Mouse (Mus musculus) left cerebral cortex, adult 9 months (tissue): ENCODE results near the gene 1700024P04Rik.
"Not testable (repeated sequence)": the region's sequence is repeated elsewhere in the genome, so short reads cannot be mapped to it uniquely, and the experiment has no call there.

Experiments used
- DNase-seq, 2 experiments: peaks; one replicate each; pipeline ENCODE4 v3.0.0; 2022; ENCODE audit warnings: low spot score in 2 of 2

The 1700024P04Rik gene

GRCm38 (mm10) chr13:98984465-98984864 lies at the start of gene 1700024P04Rik:
Gene 1700024P04Rik (minus strand): TSS chr13:98984565.
- no peak for DNase-seq

GRCm38 (mm10) chr13:99031223-99032216 lies 47.2 kb upstream of the 1700024P04Rik start:
- DNase-seq, result no peak

DNA sequence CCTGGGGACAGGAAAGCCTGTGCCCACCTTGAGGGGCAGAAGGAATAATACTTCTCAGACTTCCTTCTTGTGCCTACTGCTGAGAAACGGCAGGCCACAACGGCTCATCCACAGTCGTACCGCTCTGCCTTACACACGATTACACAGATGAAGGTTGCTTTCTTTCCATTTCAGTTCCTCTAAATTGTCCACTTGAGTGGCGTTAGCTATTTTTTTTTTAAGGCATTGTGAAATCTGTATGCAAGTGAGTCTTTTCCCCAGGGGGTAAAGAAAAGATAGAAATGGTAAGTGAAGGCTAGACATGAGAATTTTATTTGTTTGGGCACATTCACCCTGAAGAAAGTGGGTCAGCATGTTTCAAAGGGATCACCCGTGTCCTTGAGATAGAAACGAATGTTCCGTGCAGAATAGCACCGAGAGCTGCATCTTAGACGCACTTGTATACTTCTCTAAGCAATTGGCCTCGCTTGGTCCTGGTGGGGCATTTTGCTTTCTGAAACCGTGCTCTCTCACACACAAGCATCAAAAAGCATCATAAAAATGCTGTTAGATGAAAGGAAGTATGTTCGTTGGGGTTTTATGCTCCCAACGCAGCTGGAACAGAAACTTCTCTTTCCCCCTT lies 46.3 kb upstream of the 1700024P04Rik start:
- DNase-seq, result no peak

DNA sequence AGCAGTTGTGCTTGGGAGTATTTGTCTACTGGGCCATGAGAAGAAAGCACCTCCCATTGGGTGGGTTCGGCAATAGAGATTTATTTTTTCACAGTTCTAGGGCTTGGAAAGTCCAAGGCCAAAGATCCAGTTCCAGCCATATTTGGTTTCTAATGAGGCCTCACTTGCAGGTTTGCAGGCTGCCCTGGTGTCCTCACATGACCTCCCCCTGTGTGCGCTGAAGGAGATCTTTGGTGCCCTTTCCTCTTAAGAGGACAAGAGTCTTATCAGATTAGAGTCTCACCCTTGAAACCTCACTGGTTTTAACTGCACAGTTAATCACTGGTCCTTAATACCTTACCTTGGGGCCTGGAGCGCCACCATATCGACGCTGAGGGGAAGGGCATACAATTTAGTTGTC lies 40.9 kb upstream of the 1700024P04Rik start:
- DNase-seq, result no peak

GRCm38 (mm10) chr13:99022036-99022435 lies 37.7 kb upstream of the 1700024P04Rik start:
- DNase-seq, result no peak

DNA sequence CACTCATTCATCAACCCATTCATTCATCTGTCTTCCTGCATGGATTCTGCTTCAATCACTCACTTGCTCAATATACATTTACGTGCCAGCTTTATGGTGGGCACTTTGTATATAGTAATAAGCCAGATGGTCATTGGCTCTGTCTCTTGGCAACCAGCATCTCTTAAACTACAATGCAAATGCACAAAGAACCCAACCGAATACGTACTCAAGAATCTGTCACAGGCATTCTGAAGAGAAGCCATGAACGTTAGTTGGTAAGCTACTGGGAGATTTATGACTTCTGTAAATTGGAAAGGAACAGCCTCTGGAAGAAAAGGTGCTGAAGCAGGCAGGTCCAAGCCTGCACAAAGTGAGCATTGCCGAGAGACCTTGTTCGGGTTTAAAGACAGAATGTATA lies 36.8 kb upstream of the 1700024P04Rik start:
- DNase-seq, result no peak

DNA sequence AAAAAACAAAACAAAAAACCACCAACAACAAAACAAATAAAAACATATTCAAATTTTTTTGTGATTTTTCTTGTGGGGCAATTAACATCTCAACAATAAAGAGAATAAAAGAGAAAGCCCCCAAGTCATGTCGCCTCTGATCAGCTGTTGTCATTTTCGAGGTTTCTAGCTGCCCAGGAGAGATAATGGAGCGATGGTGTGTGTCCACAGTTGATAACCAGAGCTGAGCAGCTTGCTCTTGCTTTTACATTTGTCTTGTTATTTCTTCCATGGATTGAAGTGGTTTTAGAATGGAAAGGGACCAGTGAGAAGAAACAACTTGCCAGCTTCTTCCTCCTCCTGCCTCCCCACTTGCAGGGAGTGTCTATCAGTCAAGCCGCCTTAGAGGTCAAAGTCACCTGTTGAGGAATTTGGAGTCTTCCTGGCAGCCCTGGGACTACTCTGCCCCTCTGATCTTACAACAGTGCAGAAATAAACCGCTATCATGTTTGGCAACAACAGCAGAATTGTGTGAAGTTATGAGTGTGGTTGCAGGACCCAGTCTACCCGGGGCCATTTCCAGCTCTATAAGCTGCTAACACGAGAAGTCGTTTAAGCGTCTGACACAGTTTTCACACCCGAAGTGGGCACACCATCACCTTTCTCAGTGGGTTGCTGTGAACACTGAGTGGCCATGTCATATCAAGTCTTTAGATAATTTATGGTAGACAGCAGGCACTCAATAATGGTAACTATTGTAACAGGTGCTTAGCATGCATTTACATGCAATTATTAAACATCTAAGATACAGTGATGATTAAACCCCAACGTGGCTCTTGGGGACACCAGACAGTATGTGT lies 35.7 kb upstream of the 1700024P04Rik start:
- no peak for DNase-seq

- no peak for DNase-seq
Observed at GRCm38 (mm10) chr13:99018526-99019201, 34.3 kb upstream of the 1700024P04Rik start.

DNA sequence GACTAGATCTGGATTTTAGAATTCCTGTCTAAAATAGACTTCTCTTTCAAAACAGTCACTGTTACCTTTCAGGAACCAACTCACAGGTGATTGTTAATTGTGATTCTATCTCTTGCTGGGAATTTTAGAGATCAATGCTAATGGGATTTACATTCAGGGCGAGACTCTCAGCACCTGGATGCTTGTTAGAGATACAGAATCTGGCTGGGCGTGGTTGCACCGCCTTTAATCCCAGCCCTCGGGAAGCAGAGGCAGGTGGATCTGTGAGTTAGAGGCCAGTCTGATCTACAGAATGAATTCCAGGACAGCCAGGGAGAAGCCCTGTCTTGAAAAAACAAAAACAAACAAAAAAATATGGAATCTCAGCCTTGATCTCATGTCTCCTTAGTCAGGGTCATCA lies 32.3 kb upstream of the 1700024P04Rik start:
- DNase-seq, result no peak

DNA sequence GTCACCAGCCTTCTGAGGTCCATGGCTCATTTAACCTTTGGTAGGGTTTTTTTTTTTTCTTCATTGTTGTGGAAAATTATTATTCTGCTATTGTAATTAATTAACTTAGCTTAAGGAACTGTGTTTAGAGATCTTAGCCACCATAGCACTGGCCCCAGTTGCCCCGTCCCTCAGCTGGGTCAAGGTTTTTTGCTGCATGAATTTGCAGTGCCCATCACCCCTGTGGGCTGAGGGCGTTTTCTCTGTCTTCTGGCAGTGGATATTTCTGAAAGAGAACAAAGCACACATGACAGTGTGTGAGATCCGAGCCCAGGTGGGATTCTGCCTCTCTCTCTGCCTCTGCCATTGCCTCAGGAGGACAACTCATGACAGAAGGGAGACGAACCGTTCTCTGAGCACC lies 28.5 kb upstream of the 1700024P04Rik start:
- DNase-seq, result no peak

- no peak for DNase-seq
Observed at GRCm38 (mm10) chr13:99008013-99008412, 23.6 kb upstream of the 1700024P04Rik start.

GRCm38 (mm10) chr13:99006389-99007099 lies 22.2 kb upstream of the 1700024P04Rik start:
- no peak for DNase-seq

DNA sequence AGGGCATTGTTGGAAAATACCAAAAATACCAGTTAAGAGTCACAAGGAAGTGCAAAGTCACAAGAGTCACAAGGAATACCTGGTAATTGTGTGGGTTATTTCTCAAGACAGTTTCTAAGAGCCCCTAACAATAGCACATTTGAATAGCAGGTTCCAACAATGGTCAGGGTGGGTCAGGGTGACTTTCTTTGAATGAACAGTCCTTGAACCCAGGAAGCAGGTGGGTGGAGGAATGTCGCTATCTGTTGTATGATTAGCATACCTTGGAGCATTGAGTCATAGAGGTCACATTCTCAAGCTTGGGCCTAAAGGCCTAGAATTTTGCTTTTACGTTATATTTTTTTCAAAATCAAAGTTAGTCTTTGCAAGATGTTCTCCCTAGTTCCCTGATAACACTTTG lies 17.3 kb upstream of the 1700024P04Rik start:
- DNase-seq, result not testable (repeated sequence)

GRCm38 (mm10) chr13:98997025-98997424 lies 12.7 kb upstream of the 1700024P04Rik start:
- DNase-seq, result no peak

GRCm38 (mm10) chr13:98977070-98977785 lies 7.1 kb downstream of the 1700024P04Rik start:
- no peak for DNase-seq

GRCm38 (mm10) chr13:98976022-98976421 lies 8.3 kb downstream of the 1700024P04Rik start:
- DNase-seq, result not testable (repeated sequence)

GRCm38 (mm10) chr13:98972090-98972489 lies 12.3 kb downstream of the 1700024P04Rik start:
- no peak for DNase-seq

- no peak for DNase-seq
Observed at GRCm38 (mm10) chr13:98971641-98972040, 12.7 kb downstream of the 1700024P04Rik start.

GRCm38 (mm10) chr13:98968517-98968916 lies 15.8 kb downstream of the 1700024P04Rik start:
- no peak for DNase-seq

GRCm38 (mm10) chr13:98967942-98968341 lies 16.4 kb downstream of the 1700024P04Rik start:
- no peak for DNase-seq
